Mouse (Mus musculus) testis, adult 2 months (tissue): Measurements from ENCODE around the gene Trim40.

Experiments
- CTCF ChIP-seq: fragments of 200-500 bp; IDR thresholded peaks from 2 replicates; pipeline ENCODE4 v1.5.1; 2012; ENCODE audit warnings: low read depth, mild to moderate bottlenecking, inconsistent platforms, low read length, moderate library complexity; ENCODE audit not compliant: control insufficient read depth, insufficient read depth, insufficient replicate concordance
- POLR2A ChIP-seq: fragments of 200-500 bp; IDR thresholded peaks from 2 replicates; pipeline ENCODE4 v1.6.1; 2012; ENCODE audit warnings: low read depth, mild to moderate bottlenecking, inconsistent platforms, low read length, moderate library complexity; ENCODE audit not compliant: control insufficient read depth

GRCm38 (mm10) chr17:36848911-36849310, 41.0 kb downstream of the Trim40 start:
- TF ChIP-seq POLR2A (no peak), CTCF (no peak)
